Mouse (Mus musculus): Measurements from ENCODE around the gene Tmem59l. TPM values are rescaled to one million over a fixed set of nuclear protein-coding genes. Genes with fewer than 3 reads are reported as not detected.
A peak's percentile ranks its signal among the peaks of the same experiment; 100 is the strongest.

Tmem59l gene
- total and polyA plus RNA-seq, 2 experiments from 2014 or later: 115 to 150 TPM

GRCm38 (mm10) chr8:70467907-70468306 is 19.3 kb downstream of the Tmem59l start:
- no peak overlapping the region for H3K9ac ChIP-seq
- no peak overlapping the region for H3K27ac ChIP-seq (ENCODE audit: low read depth, low read length)
- H3K4me1 ChIP-seq (ENCODE audit: insufficient read depth): no peaks in the 10 kb centered on the region
- H3K9me3 ChIP-seq (ENCODE audit: low read length): no peaks in the 10 kb centered on the region
- no peak overlapping the region for H3K4me3 ChIP-seq (ENCODE audit: low read depth, low read length)
- no peak overlapping the region for H3K4me2 ChIP-seq (ENCODE audit: low read depth)
- no peaks in the 10 kb centered on the region for H3K27me3 ChIP-seq (ENCODE audit: insufficient read depth, low read length)
- TF ChIP-seq CTCF (IDR thresholded peaks at IDR 0.05; ENCODE audit: low read depth): no peak
- no peak for ATAC-seq
- H3K36me3 ChIP-seq (ENCODE audit: insufficient read depth): no peaks in the 10 kb centered on the region
- 62% methylated on average over 1 of the region's 1 CpGs for WGBS
- no peak for DNase-seq

DNA sequence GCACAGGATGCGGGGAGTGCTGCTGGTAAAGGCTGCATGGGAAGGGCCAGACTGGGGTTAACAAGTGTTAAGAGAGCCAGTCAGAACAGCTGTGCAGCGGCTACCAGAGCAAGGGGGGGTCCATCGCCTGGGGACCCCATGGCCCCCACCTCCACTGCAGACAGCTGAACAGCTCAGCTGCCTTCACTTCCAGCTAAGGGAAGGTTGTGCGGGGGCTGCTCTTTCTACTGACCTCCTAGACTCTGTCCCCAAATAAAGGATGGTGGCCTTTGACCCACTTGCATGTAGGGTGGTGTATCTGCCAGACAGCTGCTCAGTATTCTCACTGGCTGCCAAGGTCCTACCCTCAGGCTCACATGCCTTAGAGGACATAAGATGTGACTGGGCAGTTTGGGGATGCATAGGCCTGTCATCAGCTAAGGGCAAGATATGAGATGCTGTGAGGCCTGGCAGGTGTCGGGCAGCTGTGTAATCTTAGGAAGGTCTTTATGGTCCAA is 19.9 kb downstream of the Tmem59l start:
- no peak for TF ChIP-seq CTCF (IDR thresholded peaks at IDR 0.05; ENCODE audit: low read depth)
- no peak for DNase-seq
- H3K27ac ChIP-seq (ENCODE audit: low read depth, low read length): no peak overlapping the region
- no peaks in the 10 kb centered on the region for H3K36me3 ChIP-seq (ENCODE audit: insufficient read depth)
- 87% methylated on average over 5 of the region's 5 CpGs for WGBS
- H3K4me2 ChIP-seq (ENCODE audit: low read depth): no peak overlapping the region
- H3K9me3 ChIP-seq (ENCODE audit: low read length): no peaks in the 10 kb centered on the region
- no peak for ATAC-seq
- H3K4me1 ChIP-seq (ENCODE audit: insufficient read depth): no peaks in the 10 kb centered on the region
- H3K9ac ChIP-seq: no peak overlapping the region
- H3K4me3 ChIP-seq (ENCODE audit: low read depth, low read length): no peak overlapping the region
- no peaks in the 10 kb centered on the region for H3K27me3 ChIP-seq (ENCODE audit: insufficient read depth, low read length)

GRCm38 (mm10) chr8:70466771-70467170 is 20.4 kb downstream of the Tmem59l start:
- ATAC-seq (no peak), DNase-seq (no peak)
- Histone ChIP-seq H3K9me3 (ENCODE audit: low read length) (no peaks in the 10 kb centered on the region), H3K4me3 (ENCODE audit: low read depth, low read length) (no peak overlapping the region), H3K4me1 (ENCODE audit: insufficient read depth) (no peaks in the 10 kb centered on the region), H3K27ac (ENCODE audit: low read depth, low read length) (no peak overlapping the region), H3K27me3 (ENCODE audit: insufficient read depth, low read length) (no peaks in the 10 kb centered on the region), H3K4me2 (ENCODE audit: low read depth) (no peak overlapping the region), H3K9ac (no peak overlapping the region), H3K36me3 (ENCODE audit: insufficient read depth) (no peaks in the 10 kb centered on the region)
- 79% methylated on average over 11 of the region's 11 CpGs for WGBS
- TF ChIP-seq CTCF (IDR thresholded peaks at IDR 0.05; ENCODE audit: low read depth): no peak

DNA sequence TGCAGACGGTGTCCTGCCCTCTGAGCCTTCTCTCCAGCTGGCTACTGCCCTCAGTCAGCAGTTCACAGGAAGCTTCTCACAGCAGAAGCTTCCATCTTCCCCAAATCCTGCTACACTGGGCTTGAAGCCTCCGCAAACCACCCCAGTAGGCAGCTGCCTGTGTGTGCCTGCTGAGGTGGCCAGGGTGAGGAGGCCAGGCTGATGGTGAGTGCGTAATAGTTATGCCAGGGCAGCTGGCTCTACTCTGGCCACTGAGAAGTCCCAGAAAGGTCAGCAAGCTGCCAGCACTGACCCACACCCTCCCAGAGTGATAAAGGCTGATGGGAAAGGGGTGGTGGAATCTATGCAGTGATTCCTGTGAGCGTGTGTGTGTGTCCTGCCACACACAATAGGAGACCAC is 20.9 kb downstream of the Tmem59l start:
- H3K4me2 ChIP-seq (ENCODE audit: low read depth): no peak overlapping the region
- ATAC-seq (no peak), DNase-seq (no peak)
- no peaks in the 10 kb centered on the region for H3K36me3 ChIP-seq (ENCODE audit: insufficient read depth)
- H3K4me3 ChIP-seq (ENCODE audit: low read depth, low read length): no peak overlapping the region
- H3K27me3 ChIP-seq (ENCODE audit: insufficient read depth, low read length): no peaks in the 10 kb centered on the region
- TF ChIP-seq CTCF (IDR thresholded peaks at IDR 0.05; ENCODE audit: low read depth): no peak
- WGBS: 86% methylated on average over 4 of the region's 4 CpGs
- H3K27ac ChIP-seq (ENCODE audit: low read depth, low read length): no peak overlapping the region
- H3K9ac ChIP-seq: no peak overlapping the region
- H3K9me3 ChIP-seq (ENCODE audit: low read length): no peaks in the 10 kb centered on the region
- H3K4me1 ChIP-seq (ENCODE audit: insufficient read depth): no peaks in the 10 kb centered on the region

GRCm38 (mm10) chr8:70465701-70466100 is 21.5 kb downstream of the Tmem59l start:
- H3K4me3 ChIP-seq (ENCODE audit: low read depth, low read length): no peak overlapping the region
- ATAC-seq: no peak
- no peak for TF ChIP-seq CTCF (IDR thresholded peaks at IDR 0.05; ENCODE audit: low read depth)
- 96% methylated on average over 4 of the region's 4 CpGs for WGBS
- no peak overlapping the region for H3K4me2 ChIP-seq (ENCODE audit: low read depth)
- no peak for DNase-seq
- H3K27ac ChIP-seq (ENCODE audit: low read depth, low read length): no peak overlapping the region
- no peaks in the 10 kb centered on the region for H3K9me3 ChIP-seq (ENCODE audit: low read length)
- H3K9ac ChIP-seq: no peak overlapping the region
- H3K27me3 ChIP-seq (ENCODE audit: insufficient read depth, low read length): no peaks in the 10 kb centered on the region
- H3K4me1 ChIP-seq (ENCODE audit: insufficient read depth): no peaks in the 10 kb centered on the region
- no peaks in the 10 kb centered on the region for H3K36me3 ChIP-seq (ENCODE audit: insufficient read depth)

DNA sequence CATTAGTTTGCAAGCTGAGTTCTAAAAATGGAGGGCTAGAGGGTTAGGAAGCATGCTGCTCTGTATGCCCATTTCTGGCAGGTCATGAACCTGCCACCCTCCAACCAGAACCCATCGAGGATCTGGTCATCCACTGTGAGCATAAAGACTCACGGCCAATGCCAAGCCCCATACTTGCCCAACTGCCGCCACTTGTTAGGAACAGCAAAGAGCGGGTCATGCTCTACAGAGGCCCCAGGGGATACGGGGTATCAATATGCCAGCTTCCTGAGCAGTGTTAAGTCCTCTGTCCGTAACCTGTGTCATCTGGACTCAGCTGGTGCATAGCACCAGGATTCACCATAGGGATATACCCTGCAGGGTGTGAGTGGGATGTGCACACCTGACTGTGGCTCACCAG is 23.0 kb downstream of the Tmem59l start:
- TF ChIP-seq CTCF (IDR thresholded peaks at IDR 0.05; ENCODE audit: low read depth): no peak
- no peak for ATAC-seq
- H3K4me3 ChIP-seq (ENCODE audit: low read depth, low read length): no peak overlapping the region

DNA sequence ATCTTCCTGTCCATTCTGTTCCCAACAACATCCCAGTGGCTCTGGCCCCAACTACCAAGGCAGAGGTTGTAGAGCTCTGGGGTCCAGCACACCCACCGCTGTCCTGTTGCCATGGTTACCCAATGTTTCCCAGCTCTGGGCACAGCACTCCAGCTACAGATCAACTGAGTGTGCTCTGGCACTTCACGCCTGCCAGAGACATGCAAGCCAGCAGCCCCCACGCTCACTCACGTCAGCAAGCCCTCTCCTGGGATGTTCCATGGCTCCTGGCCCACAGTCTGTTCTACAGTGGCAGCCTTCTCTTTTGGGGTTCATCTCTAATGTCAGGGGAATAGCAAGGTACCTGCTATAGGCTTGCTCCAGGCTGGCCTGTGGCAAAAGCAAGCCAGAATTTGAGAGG is 23.9 kb downstream of the Tmem59l start:
- DNase-seq (peak; percentile 21), ATAC-seq (peak; percentile 53)
- Histone ChIP-seq H3K27me3 (ENCODE audit: insufficient read depth, low read length) (no peaks in the 10 kb centered on the region), H3K9ac (no peak overlapping the region), H3K4me3 (ENCODE audit: low read depth, low read length) (no peak overlapping the region), H3K4me1 (ENCODE audit: insufficient read depth) (no peaks in the 10 kb centered on the region), H3K27ac (ENCODE audit: low read depth, low read length) (no peak overlapping the region), H3K4me2 (ENCODE audit: low read depth) (no peak overlapping the region), H3K36me3 (ENCODE audit: insufficient read depth) (no peaks in the 10 kb centered on the region), H3K9me3 (ENCODE audit: low read length) (no peaks in the 10 kb centered on the region)
- no peak for TF ChIP-seq CTCF (IDR thresholded peaks at IDR 0.05; ENCODE audit: low read depth)
- 47% methylated on average over 4 of the region's 4 CpGs for WGBS

More for the DNA sequence above, 23.0 kb downstream of the Tmem59l start:
- Histone ChIP-seq H3K27me3 (ENCODE audit: insufficient read depth, low read length) (no peaks in the 10 kb centered on the region), H3K9ac (no peak overlapping the region), H3K4me2 (ENCODE audit: low read depth) (no peak overlapping the region), H3K27ac (ENCODE audit: low read depth, low read length) (no peak overlapping the region), H3K4me1 (ENCODE audit: insufficient read depth) (no peaks in the 10 kb centered on the region), H3K36me3 (ENCODE audit: insufficient read depth) (no peaks in the 10 kb centered on the region), H3K9me3 (ENCODE audit: low read length) (no peaks in the 10 kb centered on the region)
- no peak for DNase-seq
- 86% methylated on average over 6 of the region's 6 CpGs for WGBS

DNA sequence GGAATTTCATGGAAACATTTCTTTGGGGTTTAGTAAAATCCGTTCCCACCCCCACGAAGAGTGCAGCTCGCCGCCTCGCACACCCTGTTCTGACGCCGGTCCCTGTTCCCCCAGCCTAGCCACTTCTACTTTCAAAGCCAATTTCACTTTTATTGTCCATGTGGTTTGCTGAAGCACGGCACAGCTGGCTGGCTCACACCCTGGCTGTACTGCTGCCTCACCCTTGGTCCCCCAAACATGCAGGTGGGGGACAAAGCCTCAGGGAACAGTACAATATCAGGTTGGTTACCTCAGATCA is 24.7 kb downstream of the Tmem59l start:
- H3K9ac ChIP-seq: no peak overlapping the region
- H3K27me3 ChIP-seq (ENCODE audit: insufficient read depth, low read length): no peaks in the 10 kb centered on the region
- no peaks in the 10 kb centered on the region for H3K36me3 ChIP-seq (ENCODE audit: insufficient read depth)
- 91% methylated on average over 8 of the region's 8 CpGs for WGBS
- H3K4me1 ChIP-seq (ENCODE audit: insufficient read depth): no peaks in the 10 kb centered on the region
- no peak for TF ChIP-seq CTCF (IDR thresholded peaks at IDR 0.05; ENCODE audit: low read depth)
- DNase-seq: no peak
- H3K4me3 ChIP-seq (ENCODE audit: low read depth, low read length): no peak overlapping the region
- no peak overlapping the region for H3K4me2 ChIP-seq (ENCODE audit: low read depth)
- ATAC-seq: no peak
- H3K9me3 ChIP-seq (ENCODE audit: low read length): no peaks in the 10 kb centered on the region
- no peak overlapping the region for H3K27ac ChIP-seq (ENCODE audit: low read depth, low read length)

All from forebrain, postnatal 0 days (tissue).